In genomic region chr2:129330540-129330939, GRCm38 (mm10) we compare ENCODE assay signal across 11 mouse cellular contexts. TPM values are rescaled to one million over a fixed set of nuclear protein-coding genes. Genes with fewer than 3 reads are reported as not detected.
DNase-seq lines count a peak whose midpoint lies in the region; ATAC-seq and TF ChIP-seq lines count a peak whose summit lies in the region.
"Had no signal": no experiment of that assay in that cellular context is flagged by ENCODE, and none has a peak within 500 bp of the region (broad histone marks: within the 10 kb centered on the region; RNA-seq: fewer than 3 reads in every experiment).

No protein-coding gene starts in this region.

- no peaks in the 10 kb centered on the region for H3K9me3 ChIP-seq in intestine, postnatal 0 days (ENCODE audit: control insufficient read depth)
- H3K9me3 ChIP-seq in intestine, embryonic 16.5 days (ENCODE audit: control insufficient read depth, low read length) = peaks cover under 1% of the 10 kb centered on the region; the same call in 1 of the 2 replicates
- peaks cover 2% of the 10 kb centered on the region for H3K9me3 ChIP-seq in CH12.LX (replicated peaks; ENCODE audit: low read length)
- H3K9me3 ChIP-seq in midbrain, embryonic 10.5 days (replicated peaks) = 0 out of 2 replicates have a peak, but pooled peaks cover under 1% of the 10 kb centered on the region
- H3K9me3 ChIP-seq: embryonic facial prominence, embryonic 12.5 days had no signal

- no peak overlapping the region for H3K4me3 ChIP-seq in intestine, postnatal 0 days (ENCODE audit: low read depth, low read length)
- no peak overlapping the region for H3K4me3 ChIP-seq in intestine, embryonic 16.5 days (ENCODE audit: low read length)
- no peak overlapping the region for H3K4me3 ChIP-seq in CH12.LX (replicated peaks in 1 of 3; ENCODE audit: low read depth in 2 of 3, low read length in 2 of 3, poor library complexity in 1 of 3)
- no peak overlapping the region for H3K4me3 ChIP-seq in midbrain, embryonic 10.5 days
- H3K4me3 ChIP-seq: embryonic facial prominence, embryonic 12.5 days had no signal

- no peak overlapping the region for H3K4me2 ChIP-seq in intestine, postnatal 0 days (replicated peaks; ENCODE audit: low read depth)
- H3K4me2 ChIP-seq in intestine, embryonic 16.5 days (ENCODE audit: low read depth, low read length) = no peak overlapping the region
- peak overlapping the region; percentile 9 for H3K4me2 ChIP-seq in CH12.LX (ENCODE audit: insufficient read depth, low read depth, poor library complexity, severe bottlenecking)
- H3K4me2 ChIP-seq: embryonic facial prominence, embryonic 12.5 days had no signal

- no peak for TF ChIP-seq POLR2A in CH12.LX (IDR thresholded peaks at IDR 0.05; ENCODE audit: low read depth, low read length)

- no peak for TF ChIP-seq CTCF in intestine, postnatal 0 days (IDR thresholded peaks at IDR 0.05; ENCODE audit: low read depth)
- no peak for TF ChIP-seq CTCF in CH12.LX (conservative IDR thresholded peaks at IDR 0.05 in 1 of 2, IDR thresholded peaks at IDR 0.05 in 1 of 2; ENCODE audit: low read depth in 2 of 2, low read length in 2 of 2)

- H3K27me3 ChIP-seq in intestine, postnatal 0 days (replicated peaks; ENCODE audit: control insufficient read depth, insufficient read depth, low read length) = no peaks in the 10 kb centered on the region
- no peaks in the 10 kb centered on the region for H3K27me3 ChIP-seq in intestine, embryonic 16.5 days (replicated peaks; ENCODE audit: control insufficient read depth, insufficient read depth, low read length)
- H3K27me3 ChIP-seq in CH12.LX (replicated peaks) = no peaks in the 10 kb centered on the region
- no peaks in the 10 kb centered on the region for H3K27me3 ChIP-seq in midbrain, embryonic 10.5 days (ENCODE audit: low read depth, poor library complexity, severe bottlenecking)
- H3K27me3 ChIP-seq: embryonic facial prominence, embryonic 12.5 days had no signal

- no peaks in the 10 kb centered on the region for H3K36me3 ChIP-seq in intestine, postnatal 0 days (ENCODE audit: control insufficient read depth, insufficient read depth)
- no peaks in the 10 kb centered on the region for H3K36me3 ChIP-seq in intestine, embryonic 16.5 days (ENCODE audit: control insufficient read depth, insufficient read depth, low read length)
- no peaks in the 10 kb centered on the region for H3K36me3 ChIP-seq in CH12.LX (replicated peaks in 1 of 2; ENCODE audit: control insufficient read depth in 1 of 2, insufficient read depth in 1 of 2, low read length in 1 of 2)
- no peaks in the 10 kb centered on the region for H3K36me3 ChIP-seq in midbrain, embryonic 10.5 days
- H3K36me3 ChIP-seq: embryonic facial prominence, embryonic 12.5 days had no signal

- in situ Hi-C loops in CH12.LX (cut with MboI; ENCODE audit: low pct_ligation_motif_present, low pct_unique_long_range_greater_than_20kb, low sequenced_read_pairs) = no loop called here

- 0 out of 2 replicates have a peak, but pooled peaks cover 9% of the 10 kb centered on the region for H3K4me1 ChIP-seq in intestine, postnatal 0 days (replicated peaks; ENCODE audit: control insufficient read depth, insufficient read depth, low read length)
- no peaks in the 10 kb centered on the region for H3K4me1 ChIP-seq in intestine, embryonic 16.5 days (ENCODE audit: control insufficient read depth, insufficient read depth, low read length)
- H3K4me1 ChIP-seq in CH12.LX (ENCODE audit: control insufficient read depth in 1 of 2, insufficient read depth in 2 of 2) = peaks cover 6 to 27% of the 10 kb centered on the region in 2 experiments; a peak in 3 of 4 replicates
- H3K4me1 ChIP-seq in midbrain, embryonic 10.5 days = no peaks in the 10 kb centered on the region; the same call in 1 of the 2 replicates
- H3K4me1 ChIP-seq: embryonic facial prominence, embryonic 12.5 days had no signal

- TF ChIP-seq EP300 in CH12.LX (IDR thresholded peaks at IDR 0.05; ENCODE audit: low read length) = no peak

- H3K27ac ChIP-seq in intestine, postnatal 0 days (ENCODE audit: low read depth, low read length) = peak overlapping the region; percentile 11; the same call in 1 of the 2 replicates
- H3K27ac ChIP-seq in intestine, embryonic 16.5 days (ENCODE audit: low read length) = no peak overlapping the region
- H3K27ac ChIP-seq in CH12.LX (ENCODE audit: insufficient read depth, low read depth) = no peak overlapping the region
- no peak overlapping the region for H3K27ac ChIP-seq in midbrain, embryonic 10.5 days (replicated peaks)
- H3K27ac ChIP-seq: embryonic facial prominence, embryonic 12.5 days had no signal

- TF ChIP-seq RAD21 in CH12.LX (IDR thresholded peaks at IDR 0.05; ENCODE audit: low read depth, low read length) = no peak

- H3K9ac ChIP-seq in intestine, postnatal 0 days (ENCODE audit: low read depth, low read length) = no peak overlapping the region
- no peak overlapping the region for H3K9ac ChIP-seq in intestine, embryonic 16.5 days (ENCODE audit: low read depth, low read length)
- H3K9ac ChIP-seq in CH12.LX (ENCODE audit: insufficient read depth, low read depth) = no peak overlapping the region
- H3K9ac ChIP-seq: embryonic facial prominence, embryonic 12.5 days had no signal

- dilution Hi-C loops in CH12.LX (cut with MboI; ENCODE audit: extremely low pct_ligation_motif_present, extremely low pct_unique_long_range_greater_than_20kb, low sequenced_read_pairs) = no loop called here

- no peak for ATAC-seq in intestine, postnatal 0 days
- ATAC-seq in intestine, embryonic 16.5 days = no peak

- WGBS in intestine, postnatal 0 days = 74% methylated on average over 13 of the region's 13 CpGs
- WGBS in intestine, embryonic 16.5 days = 73% methylated on average over 13 of the region's 13 CpGs
- WGBS in midbrain, embryonic 10.5 days = 90% methylated on average over 13 of the region's 13 CpGs

- DNase-seq in 3134 (ENCODE audit: extremely low read depth, insufficient read length, low spot score) = peak; percentile 70
- no peak for DNase-seq in CH12.LX (ENCODE audit: extremely low read depth)
- peak; percentile 31 to 43 for DNase-seq in lung, adult 18-20 months
- no peak for DNase-seq in gastrocnemius, postnatal 10 days
- DNase-seq in midbrain, embryonic 10.5 days (ENCODE audit: low spot score) = no peak
- DNase-seq in thymus, postnatal 14 days = no peak
- DNase-seq: cerebellum, postnatal 10 days had no signal

- no peaks in the 10 kb centered on the region for H3K79me2 ChIP-seq in CH12.LX (replicated peaks; ENCODE audit: control insufficient read depth, extremely low read depth, insufficient read depth, poor library complexity, severe bottlenecking)

TF ChIP-seq in CH12.LX, 34 proteins besides CTCF, POLR2A, EP300 and RAD21:
- TF ChIP-seq MYC (IDR thresholded peaks at IDR 0.05; ENCODE audit: low read depth, low read length) = no peak
- peak; percentile 69; the same call in 1 of the 2 replicates for TF ChIP-seq MEF2A (IDR thresholded peaks at IDR 0.05; ENCODE audit: borderline replicate concordance, low read depth, low read length)

RNA-seq across cellular contexts. Expression of gene Il1a, which starts 20.8 kb away (rescaled TPM):
- polyA plus RNA-seq in intestine, postnatal 0 days (2015; fragmentation: Nextera tagmentation; extraction: Ambion mirVana) = 10.2 and 18.4 TPM in 2 replicates
- polyA plus RNA-seq in intestine, embryonic 16.5 days (2015; fragmentation: Nextera tagmentation; extraction: Ambion mirVana) = 1.3 and 3.1 TPM in 2 replicates
- total RNA-seq in CH12.LX (2012; rRNA removed) = 0.04 TPM in 1 of 2 replicates, not detected in the other
- 0.17 TPM in 1 of 2 replicates, not detected in the other for total RNA-seq in CH12.LX (2014; rRNA removed)
- 0.13 TPM in 1 of 2 replicates, not detected in the other for polyA plus RNA-seq in CH12.LX (2012; ENCODE audit: insufficient read length, low read depth)
- total RNA-seq in gastrocnemius, postnatal 10 days (2021) = not detected
- polyA plus RNA-seq in midbrain, embryonic 10.5 days (2016; fragmentation: Nextera tagmentation; extraction: Ambion mirVana) = 0.10 and 0.11 TPM in 2 replicates
- total RNA-seq: megakaryocyte-erythroid progenitor cell, adult 5-6 weeks had no signal

RNA-seq across cellular contexts. Expression of gene Ckap2l, which starts 33.5 kb away (rescaled TPM):
- 9.2 and 11.0 TPM in 2 replicates for polyA plus RNA-seq in intestine, postnatal 0 days (2015; fragmentation: Nextera tagmentation; extraction: Ambion mirVana)
- polyA plus RNA-seq in intestine, embryonic 16.5 days (2015; fragmentation: Nextera tagmentation; extraction: Ambion mirVana) = 30.9 and 32.7 TPM in 2 replicates
- 13.3 and 15.0 TPM in 2 replicates for total RNA-seq in CH12.LX (2012; rRNA removed)
- total RNA-seq in CH12.LX (2014; rRNA removed) = 22.6 and 23.6 TPM in 2 replicates
- polyA plus RNA-seq in CH12.LX (2012; ENCODE audit: insufficient read length, low read depth) = 30.5 and 35.6 TPM in 2 replicates
- total RNA-seq in gastrocnemius, postnatal 10 days (2021) = 1 to 10 TPM; 6.5 to 8.2 TPM
- 64.6 and 69.7 TPM in 2 replicates for polyA plus RNA-seq in midbrain, embryonic 10.5 days (2016; fragmentation: Nextera tagmentation; extraction: Ambion mirVana)

RNA-seq across cellular contexts. Expression of gene Il1b, which starts 40.4 kb away (rescaled TPM):
- 0.33 and 0.35 TPM in 2 replicates for polyA plus RNA-seq in intestine, postnatal 0 days (2015; fragmentation: Nextera tagmentation; extraction: Ambion mirVana)
- polyA plus RNA-seq in intestine, embryonic 16.5 days (2015; fragmentation: Nextera tagmentation; extraction: Ambion mirVana) = 0.26 and 0.33 TPM in 2 replicates
- total RNA-seq in CH12.LX (2012; rRNA removed) (0.13 TPM in 1 of 2 replicates, not detected in the other), CH12.LX (2014; rRNA removed) (0.44 and 0.80 TPM in 2 replicates)
- polyA plus RNA-seq in CH12.LX (2012; ENCODE audit: insufficient read length, low read depth) = 0.23 and 0.65 TPM in 2 replicates
- total RNA-seq in gastrocnemius, postnatal 10 days (2021) = under 1 TPM; 0.28 to 0.84 TPM
- polyA plus RNA-seq in midbrain, embryonic 10.5 days (2016; fragmentation: Nextera tagmentation; extraction: Ambion mirVana) = 0.14 TPM in 1 of 2 replicates, not detected in the other
- polyA plus RNA-seq: embryonic facial prominence, embryonic 12.5 days had no signal

Comparison
In these comparisons a context has a peak if more than half of its experiments do, and no peak if none do; other contexts are left out.
1. DNase-seq: peak in 3134 (single experiment) and lung, adult 18-20 months (2 of 2); none in CH12.LX (single experiment), gastrocnemius, postnatal 10 days (single experiment), midbrain, embryonic 10.5 days (single experiment) and thymus, postnatal 14 days (single experiment).